Mouse (Mus musculus): ENCODE results near the gene Riox2.

- TF ChIP-seq POLR2A (IDR thresholded peaks at IDR 0.05; ENCODE audit: insufficient read depth, low read depth, low read length) (no peak), CTCF (IDR thresholded peaks at IDR 0.05) (no peak)
Measured at GRCm38 (mm10) chr16:59477955-59478354, 6.4 kb downstream of the Riox2 start.

All from heart, adult 2 months (tissue).